Mouse (Mus musculus): ENCODE results near the gene Casq2. TPM values are rescaled to one million over a fixed set of nuclear protein-coding genes. Genes with fewer than 3 reads are reported as not detected.
A peak's percentile ranks its signal among the peaks of the same experiment; 100 is the strongest.

Casq2 gene
- polyA plus RNA-seq, 2 experiments: 59.5 to 91.2 TPM

DNA sequence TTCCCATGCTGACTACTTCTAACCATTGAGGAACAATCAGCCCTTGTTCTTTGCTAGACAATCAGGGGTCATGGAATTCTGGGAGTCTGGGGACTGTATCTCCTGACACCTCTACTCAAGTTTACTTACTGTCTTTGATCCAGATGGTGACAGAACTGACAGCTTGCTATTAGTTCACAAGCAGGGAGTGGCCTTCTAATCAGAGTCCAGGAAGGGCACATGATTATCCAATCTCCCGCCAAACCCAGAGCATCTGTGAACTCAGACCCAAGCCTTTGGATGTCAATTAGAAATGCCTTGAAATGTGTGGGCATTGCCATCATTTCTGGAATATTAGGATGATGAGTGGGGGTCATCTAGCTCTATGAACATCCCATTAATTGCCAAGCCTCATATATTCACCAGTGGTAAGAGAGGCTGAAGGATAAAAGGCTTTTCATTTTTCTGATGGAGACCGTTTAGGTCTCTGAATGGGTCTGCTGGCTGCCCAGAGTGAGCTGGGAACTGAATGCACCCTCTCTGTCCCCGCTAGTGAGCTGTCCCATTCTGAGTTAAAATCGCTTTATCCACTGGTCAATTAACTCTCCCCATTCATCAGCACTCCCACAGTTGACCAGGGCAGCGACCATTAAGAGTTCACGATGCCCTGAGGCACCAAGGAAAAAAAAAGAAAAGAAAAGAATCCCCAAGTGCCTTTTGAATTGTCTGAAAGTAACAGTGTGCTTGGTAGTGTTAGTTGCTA is 59.6 kb downstream of the Casq2 start:
- 31% methylated on average over 6 of the region's 6 CpGs for WGBS
- Histone ChIP-seq H3K4me3 (replicated peaks; ENCODE audit: low read length) (no peak overlapping the region), H3K27ac (replicated peaks; ENCODE audit: low read depth, low read length) (no peak overlapping the region), H3K4me2 (replicated peaks; ENCODE audit: low read depth, low read length, severe bottlenecking) (no peak overlapping the region), H3K4me1 (ENCODE audit: control insufficient read depth, insufficient read depth, low read length) (peaks cover 11% of the 10 kb centered on the region; the same call in 1 of the 2 replicates), H3K9me3 (ENCODE audit: control insufficient read depth, low read length) (no peaks in the 10 kb centered on the region), H3K27me3 (ENCODE audit: control insufficient read depth, insufficient read depth, low read length) (no peaks in the 10 kb centered on the region), H3K36me3 (ENCODE audit: control insufficient read depth, insufficient read depth, low read length) (no peaks in the 10 kb centered on the region), H3K9ac (ENCODE audit: low read depth, low read length, severe bottlenecking) (no peak overlapping the region)
- ATAC-seq (ENCODE audit: low FRiP score, low read depth): no peak
- TF ChIP-seq POLR2A (IDR thresholded peaks at IDR 0.05; ENCODE audit: borderline replicate concordance, extremely low read depth, insufficient read depth, insufficient read length): no peak
- no peak for DNase-seq (ENCODE audit: low spot score)

DNA sequence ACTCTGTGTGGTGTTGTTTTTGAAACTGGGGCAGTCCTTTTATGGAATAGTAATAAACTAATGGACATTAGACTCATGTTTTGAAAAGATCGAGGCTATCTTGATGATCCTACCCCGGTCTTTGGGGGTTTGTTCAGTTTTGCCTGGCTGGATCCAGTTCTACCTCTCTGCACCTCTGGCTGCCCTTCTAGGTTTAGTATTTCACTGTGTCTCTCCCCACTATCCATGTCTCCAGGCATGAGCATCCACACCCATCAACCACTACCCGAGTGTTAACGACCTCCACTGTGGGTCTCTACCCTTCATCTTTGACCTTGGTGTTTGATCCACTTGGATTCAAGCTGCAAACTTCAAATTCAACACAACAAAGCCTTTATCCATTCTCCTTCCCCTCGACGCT is 60.2 kb downstream of the Casq2 start:
- no peak overlapping the region for H3K4me2 ChIP-seq (replicated peaks; ENCODE audit: low read depth, low read length, severe bottlenecking)
- peaks cover 11% of the 10 kb centered on the region; the same call in 1 of the 2 replicates for H3K4me1 ChIP-seq (ENCODE audit: control insufficient read depth, insufficient read depth, low read length)
- no peak for TF ChIP-seq POLR2A (IDR thresholded peaks at IDR 0.05; ENCODE audit: borderline replicate concordance, extremely low read depth, insufficient read depth, insufficient read length)
- ATAC-seq (ENCODE audit: low FRiP score, low read depth): no peak
- no peaks in the 10 kb centered on the region for H3K36me3 ChIP-seq (ENCODE audit: control insufficient read depth, insufficient read depth, low read length)
- H3K4me3 ChIP-seq (replicated peaks; ENCODE audit: low read length): no peak overlapping the region
- H3K9ac ChIP-seq (ENCODE audit: low read depth, low read length, severe bottlenecking): no peak overlapping the region
- no peaks in the 10 kb centered on the region for H3K9me3 ChIP-seq (ENCODE audit: control insufficient read depth, low read length)
- H3K27me3 ChIP-seq (ENCODE audit: control insufficient read depth, insufficient read depth, low read length): no peaks in the 10 kb centered on the region
- H3K27ac ChIP-seq (replicated peaks; ENCODE audit: low read depth, low read length): no peak overlapping the region
- 66% methylated on average over 6 of the region's 6 CpGs for WGBS
- no peak for DNase-seq (ENCODE audit: low spot score)

DNA sequence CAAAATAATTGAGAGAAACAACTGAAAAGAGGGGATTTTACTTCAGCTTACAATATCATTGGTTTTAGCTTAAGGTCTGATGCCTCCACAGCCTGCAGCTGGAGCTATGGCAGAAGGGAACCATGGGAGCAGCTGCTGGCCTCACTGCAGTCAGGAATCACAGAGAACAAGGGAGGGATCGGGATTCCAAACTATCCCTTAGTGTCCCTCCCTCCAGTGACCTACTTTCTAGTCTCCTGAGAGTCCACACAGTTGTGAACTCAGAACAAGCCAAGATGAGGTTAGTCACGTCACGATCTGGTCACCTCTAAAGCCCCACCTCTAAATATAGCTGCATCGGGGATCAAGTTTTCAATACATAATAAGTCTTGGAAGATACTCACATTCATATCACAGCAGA is 61.0 kb downstream of the Casq2 start:
- TF ChIP-seq POLR2A (IDR thresholded peaks at IDR 0.05; ENCODE audit: borderline replicate concordance, extremely low read depth, insufficient read depth, insufficient read length): no peak

DNA sequence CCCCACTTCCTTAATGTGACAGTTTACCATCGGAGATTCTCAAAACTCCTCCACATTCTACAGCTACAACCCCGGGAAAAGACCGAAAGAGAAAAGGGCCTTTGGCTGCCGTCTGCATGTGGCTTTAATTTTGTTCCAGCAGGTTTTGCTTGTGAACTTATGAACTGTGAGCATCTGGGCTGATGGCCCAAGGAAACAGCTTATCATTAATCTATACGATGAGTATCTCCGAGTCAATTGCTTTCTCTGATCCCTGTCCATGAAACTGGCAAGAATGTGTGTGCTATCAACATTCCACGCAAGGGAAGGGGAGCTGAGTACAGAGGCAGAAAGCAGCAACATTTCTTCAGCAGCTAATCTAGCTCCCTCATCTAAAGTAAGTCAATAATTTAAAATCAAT is 63.7 kb downstream of the Casq2 start:
- DNase-seq (ENCODE audit: low spot score) (peak; percentile 64), ATAC-seq (ENCODE audit: low FRiP score, low read depth) (peak; percentile 61)
- Histone ChIP-seq H3K9ac (ENCODE audit: low read depth, low read length, severe bottlenecking) (no peak overlapping the region), H3K36me3 (ENCODE audit: control insufficient read depth, insufficient read depth, low read length) (no peaks in the 10 kb centered on the region), H3K9me3 (ENCODE audit: control insufficient read depth, low read length) (no peaks in the 10 kb centered on the region), H3K4me3 (replicated peaks; ENCODE audit: low read length) (no peak overlapping the region), H3K4me1 (ENCODE audit: control insufficient read depth, insufficient read depth, low read length) (peaks cover 16% of the 10 kb centered on the region; the same call in 1 of the 2 replicates), H3K27ac (replicated peaks; ENCODE audit: low read depth, low read length) (no peak overlapping the region), H3K4me2 (replicated peaks; ENCODE audit: low read depth, low read length, severe bottlenecking) (no peak overlapping the region), H3K27me3 (ENCODE audit: control insufficient read depth, insufficient read depth, low read length) (no peaks in the 10 kb centered on the region)
- TF ChIP-seq POLR2A (IDR thresholded peaks at IDR 0.05; ENCODE audit: borderline replicate concordance, extremely low read depth, insufficient read depth, insufficient read length): no peak
- WGBS: 17% methylated on average over 7 of the region's 7 CpGs

More for the DNA sequence above, 61.0 kb downstream of the Casq2 start:
- Histone ChIP-seq H3K4me1 (ENCODE audit: control insufficient read depth, insufficient read depth, low read length) (peaks cover 11% of the 10 kb centered on the region; the same call in 1 of the 2 replicates), H3K9ac (ENCODE audit: low read depth, low read length, severe bottlenecking) (no peak overlapping the region), H3K27me3 (ENCODE audit: control insufficient read depth, insufficient read depth, low read length) (no peaks in the 10 kb centered on the region), H3K4me3 (replicated peaks; ENCODE audit: low read length) (no peak overlapping the region), H3K9me3 (ENCODE audit: control insufficient read depth, low read length) (no peaks in the 10 kb centered on the region), H3K36me3 (ENCODE audit: control insufficient read depth, insufficient read depth, low read length) (no peaks in the 10 kb centered on the region), H3K4me2 (replicated peaks; ENCODE audit: low read depth, low read length, severe bottlenecking) (no peak overlapping the region), H3K27ac (replicated peaks; ENCODE audit: low read depth, low read length) (no peak overlapping the region)
- 83% methylated on average over 4 of the region's 4 CpGs for WGBS
- ATAC-seq (ENCODE audit: low FRiP score, low read depth) (no peak), DNase-seq (ENCODE audit: low spot score) (no peak)

DNA sequence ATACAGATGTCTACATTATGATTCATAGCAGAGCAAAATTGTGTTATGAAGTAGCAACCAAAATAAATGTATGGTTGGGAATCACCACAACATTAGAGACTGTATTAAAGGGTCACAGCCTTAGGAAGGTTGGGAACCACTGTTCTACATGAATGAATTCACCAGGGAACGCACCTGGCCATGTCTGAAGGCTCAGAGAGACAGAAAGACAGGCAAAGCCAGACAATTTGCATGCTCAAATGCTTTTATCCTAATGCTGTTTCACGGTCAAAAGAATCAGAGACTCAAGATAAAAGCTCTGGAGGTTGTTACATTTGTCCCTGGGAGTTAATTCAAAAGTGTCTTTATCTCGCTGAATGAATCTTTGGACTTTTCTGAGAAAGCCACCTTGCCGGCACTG is 65.6 kb downstream of the Casq2 start:
- WGBS: 74% methylated on average over 4 of the region's 4 CpGs
- no peak for DNase-seq (ENCODE audit: low spot score)
- no peak overlapping the region for H3K27ac ChIP-seq (replicated peaks; ENCODE audit: low read depth, low read length)

More for the DNA sequence above, 65.6 kb downstream of the Casq2 start:
- Histone ChIP-seq H3K27me3 (ENCODE audit: control insufficient read depth, insufficient read depth, low read length) (no peaks in the 10 kb centered on the region), H3K36me3 (ENCODE audit: control insufficient read depth, insufficient read depth, low read length) (0 out of 2 replicates have a peak, but pooled peaks cover 4% of the 10 kb centered on the region), H3K4me1 (ENCODE audit: control insufficient read depth, insufficient read depth, low read length) (peaks cover 24% of the 10 kb centered on the region), H3K9me3 (ENCODE audit: control insufficient read depth, low read length) (no peaks in the 10 kb centered on the region), H3K4me2 (replicated peaks; ENCODE audit: low read depth, low read length, severe bottlenecking) (no peak overlapping the region), H3K9ac (ENCODE audit: low read depth, low read length, severe bottlenecking) (no peak overlapping the region), H3K4me3 (replicated peaks; ENCODE audit: low read length) (no peak overlapping the region)
- no peak for TF ChIP-seq POLR2A (IDR thresholded peaks at IDR 0.05; ENCODE audit: borderline replicate concordance, extremely low read depth, insufficient read depth, insufficient read length)
- no peak for ATAC-seq (ENCODE audit: low FRiP score, low read depth)
